Mouse (Mus musculus) midbrain, postnatal 0 days (tissue): Measurements from ENCODE around the gene Trmu. TPM values are rescaled to one million over a fixed set of nuclear protein-coding genes. Genes with fewer than 3 reads are reported as not detected.

Experiments
- ATAC-seq: fragments of 200-750 bp; cut with Nextera tagmentation; 2 replicates; pipeline ENCODE4 v1.8.0; 2017; ENCODE audit warnings: moderate number of reproducible peaks, mild to moderate bottlenecking, moderate TSS enrichment, moderate library complexity; ENCODE audit not compliant: low FRiP score
- DNase-seq: peaks from one replicate; pipeline ENCODE4 v3.0.0-alpha.2; 2015; ENCODE audit warnings: low spot score
- H3K27ac ChIP-seq: fragments of 300-500 bp; sonication (generic); 2 replicates; pipeline ENCODE4 v1.5.1; 2014; ENCODE audit warnings: low read depth, mild to moderate bottlenecking, low read length, mixed read lengths
- H3K27me3 ChIP-seq: fragments of 300-500 bp; sonication (generic); 2 replicates; pipeline ENCODE4 v1.6.1; 2014; ENCODE audit warnings: low read length, control low read depth, mixed read lengths; ENCODE audit not compliant: insufficient read depth
- H3K36me3 ChIP-seq: fragments of 300-500 bp; sonication (generic); 2 replicates; pipeline ENCODE4 v1.6.1; 2014; ENCODE audit warnings: low read length, control low read depth, mixed read lengths; ENCODE audit not compliant: insufficient read depth
- H3K4me1 ChIP-seq: fragments of 300-500 bp; sonication (generic); 2 replicates; pipeline ENCODE4 v1.6.1; 2014; ENCODE audit warnings: mild to moderate bottlenecking, control low read depth, antibody characterized with exemption, low read length, mixed read lengths; ENCODE audit not compliant: insufficient read depth
- H3K4me2 ChIP-seq: fragments of 300-500 bp; sonication (generic); 2 replicates; pipeline ENCODE4 v1.6.1; 2014; ENCODE audit warnings: low read depth, mild to moderate bottlenecking, low read length, mixed read lengths; ENCODE audit not compliant: poor library complexity, severe bottlenecking
- H3K4me3 ChIP-seq: fragments of 300-500 bp; sonication (generic); 2 replicates; pipeline ENCODE4 v1.5.1; 2014; ENCODE audit warnings: low read depth, mild to moderate bottlenecking, low read length, moderate library complexity
- H3K9ac ChIP-seq: fragments of 300-500 bp; sonication (generic); replicated peaks from 2 replicates; pipeline ENCODE4 v1.6.1; 2014; ENCODE audit warnings: mild to moderate bottlenecking, low read length, moderate library complexity, mixed read lengths; ENCODE audit not compliant: poor library complexity, severe bottlenecking
- H3K9me3 ChIP-seq: fragments of 300-500 bp; sonication (generic); 2 replicates; pipeline ENCODE4 v1.6.1; 2016; ENCODE audit warnings: low read length, control low read depth
- CTCF ChIP-seq: IDR thresholded peaks from 2 replicates; pipeline ENCODE4 v1.5.1; 2016; ENCODE audit warnings: antibody characterized with exemption, mild to moderate bottlenecking
- WGBS: fragments of 180-500 bp; shearing (Covaris S2); extraction: QIAGEN DNeasy Blood & Tissue Kit; methylation state at CpG from one replicate; pipeline ENCODE4 v1.1.7; 2014; 5-methylcytosine and 5-hydroxymethylcytosine counted together
- polyA plus RNA-seq: library from polyadenylated mRNA; unstranded; fragments of >200 nt; fragmentation: Nextera tagmentation; extraction: Ambion mirVana; gene quantifications from 2 replicates; pipeline ENCODE4 v1.2.1, GENCODE M21; 2015
- total RNA-seq: library from RNA; depleted of rRNA; stranded (reverse); fragments of >200 nt; gene quantifications from 2 replicates; pipeline ENCODE4 v1.2.3, GENCODE M21; 2014

Gene Trmu
- total and polyA plus RNA-seq, 2 experiments from 2014 or later: 22.7 to 37.0 TPM

DNA sequence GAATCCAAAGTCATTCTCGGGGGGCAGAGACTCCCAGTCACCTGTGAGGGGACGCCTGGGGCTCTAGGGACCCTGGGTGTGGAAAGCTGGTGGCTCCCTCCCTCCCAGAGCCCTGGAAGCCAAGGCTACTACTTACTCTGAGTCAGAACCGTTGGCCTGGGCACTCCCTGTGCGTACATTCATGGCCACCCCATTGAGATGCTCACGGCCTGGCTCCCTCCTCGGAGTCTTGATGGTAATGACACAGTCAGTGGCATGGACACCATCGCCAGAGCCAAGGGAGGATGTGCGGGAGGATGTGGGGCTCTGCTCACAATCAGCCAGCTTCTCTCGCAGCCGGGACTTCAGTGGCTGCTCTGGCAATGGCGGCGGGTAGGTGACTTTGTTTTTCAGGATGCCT lies 21.7 kb downstream of the Trmu start:
- Histone ChIP-seq H3K4me1 (no peaks in the 10 kb centered on the region), H3K4me2 (no peak overlapping the region), H3K9ac (no peak overlapping the region), H3K36me3 (peaks cover 15% of the 10 kb centered on the region), H3K27ac (no peak overlapping the region), H3K4me3 (no peak overlapping the region), H3K27me3 (no peaks in the 10 kb centered on the region), H3K9me3 (no peaks in the 10 kb centered on the region)
- WGBS: 85% methylated on average over 12 of the region's 12 CpGs
- ATAC-seq (no peak), DNase-seq (no peak)
- TF ChIP-seq CTCF: no peak

DNA sequence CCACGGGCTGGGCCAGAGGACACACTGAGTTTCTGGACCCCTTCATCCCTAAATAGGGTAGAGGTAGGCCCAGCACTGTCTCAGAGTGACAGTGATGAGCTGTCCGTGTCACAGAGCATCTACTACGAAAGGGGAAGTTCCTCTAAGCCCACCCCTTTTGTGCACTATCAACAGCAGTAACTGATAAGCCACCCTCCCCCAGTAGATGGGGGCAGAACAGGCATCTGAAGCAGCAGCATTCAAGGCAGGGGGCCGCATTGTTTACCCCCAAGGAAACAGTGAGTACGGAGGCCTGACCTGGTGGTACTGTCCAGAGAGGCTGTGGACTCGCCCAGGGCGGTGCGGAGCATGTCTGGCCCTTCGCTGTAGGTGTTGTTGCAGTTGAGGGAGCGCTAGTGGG lies 23.4 kb downstream of the Trmu start:
- Histone ChIP-seq H3K4me1 (no peaks in the 10 kb centered on the region), H3K9ac (no peak overlapping the region), H3K36me3 (peaks cover 4% of the 10 kb centered on the region; the same call in 1 of the 2 replicates), H3K27me3 (no peaks in the 10 kb centered on the region), H3K27ac (no peak overlapping the region), H3K9me3 (no peaks in the 10 kb centered on the region), H3K4me2 (no peak overlapping the region), H3K4me3 (no peak overlapping the region)
- no peak for TF ChIP-seq CTCF
- 87% methylated on average over 10 of the region's 10 CpGs for WGBS
- ATAC-seq (no peak), DNase-seq (no peak)

DNA sequence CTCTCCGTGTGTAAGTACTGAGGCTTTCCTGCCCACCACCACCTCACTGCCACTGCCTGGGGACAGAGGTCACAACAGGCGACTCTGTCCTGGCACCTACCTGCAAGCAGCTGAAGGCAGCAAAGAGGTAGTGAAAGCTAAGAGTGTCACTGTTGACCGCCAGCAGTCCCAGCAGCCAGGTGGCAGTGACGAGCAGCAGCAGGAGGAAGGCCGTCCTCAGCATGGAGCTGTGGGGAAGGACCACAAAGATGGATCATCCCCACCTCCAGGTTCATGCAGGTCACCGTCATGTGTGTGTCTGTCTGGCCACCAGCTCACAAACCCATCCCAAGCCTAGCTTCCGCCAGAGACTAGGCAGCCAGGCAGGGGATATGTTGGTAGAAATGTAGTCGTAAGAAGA lies 24.7 kb downstream of the Trmu start:
- TF ChIP-seq CTCF: peak; percentile 75

DNA sequence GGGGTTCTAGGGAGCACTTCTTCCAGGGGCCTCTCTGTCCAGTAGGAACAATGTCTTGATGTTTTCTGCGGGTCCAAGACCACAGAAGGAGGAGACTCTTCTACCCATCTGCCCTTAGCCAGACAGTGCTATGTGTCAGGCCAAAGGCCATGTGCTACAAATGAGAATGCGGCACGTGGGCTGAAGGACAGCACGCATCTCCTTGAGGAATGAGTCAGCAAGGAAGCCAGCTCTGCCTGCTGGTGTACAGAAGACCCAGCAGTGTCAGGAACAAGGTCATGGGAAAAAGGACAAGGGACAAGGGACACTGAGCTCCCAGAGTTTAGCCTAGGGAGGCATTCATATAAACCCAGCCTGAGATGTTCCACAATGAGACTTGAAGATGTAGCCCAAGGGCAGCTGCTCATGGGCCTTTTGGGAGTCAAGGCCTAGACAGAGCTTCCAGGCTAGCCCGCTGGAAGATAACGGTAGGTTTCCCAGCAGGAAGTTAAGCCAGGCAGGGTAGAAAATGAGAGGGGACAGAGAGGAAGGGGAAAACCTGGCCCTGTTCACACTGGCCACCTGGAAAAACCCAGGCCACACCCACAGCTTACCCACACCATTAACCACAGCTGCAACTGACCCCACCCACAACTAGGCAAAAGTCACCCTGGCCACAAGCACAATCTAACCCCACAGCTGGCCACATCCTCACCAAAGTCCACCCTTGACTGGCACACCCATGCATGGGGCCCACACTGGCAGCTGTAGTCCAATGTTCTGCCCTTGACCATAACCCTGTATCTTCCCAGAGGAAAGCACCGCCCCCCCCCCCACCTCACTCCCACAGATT lies 29.8 kb downstream of the Trmu start:
- TF ChIP-seq CTCF: no peak
- 91% methylated on average over 7 of the region's 7 CpGs for WGBS

More for the DNA sequence above, 24.7 kb downstream of the Trmu start:
- DNase-seq (no peak), ATAC-seq (no peak)
- H3K4me1 ChIP-seq: no peaks in the 10 kb centered on the region
- no peak overlapping the region for H3K27ac ChIP-seq
- 78% methylated on average over 8 of the region's 8 CpGs for WGBS
- no peak overlapping the region for H3K9ac ChIP-seq
- H3K9me3 ChIP-seq: no peaks in the 10 kb centered on the region
- H3K4me2 ChIP-seq: no peak overlapping the region
- no peaks in the 10 kb centered on the region for H3K36me3 ChIP-seq
- H3K4me3 ChIP-seq: no peak overlapping the region
- no peaks in the 10 kb centered on the region for H3K27me3 ChIP-seq

DNA sequence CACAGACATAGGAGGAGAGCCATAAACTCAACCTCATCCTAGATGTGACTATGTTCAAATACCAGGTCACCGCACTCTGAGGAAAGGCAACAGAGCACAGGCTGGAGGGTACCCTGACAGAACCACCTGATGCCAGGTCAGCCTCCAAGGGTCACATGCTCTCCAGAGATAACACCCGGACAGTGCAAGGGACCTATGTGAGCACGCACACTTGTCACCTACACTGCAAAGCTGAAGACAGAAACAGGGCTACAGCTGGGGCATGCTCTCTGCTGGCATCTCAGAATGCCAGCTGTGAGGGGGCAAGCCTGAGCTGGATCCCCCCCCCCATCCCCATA lies 30.3 kb downstream of the Trmu start:
- Histone ChIP-seq H3K4me1 (no peaks in the 10 kb centered on the region), H3K4me2 (no peak overlapping the region), H3K9ac (no peak overlapping the region), H3K27me3 (no peaks in the 10 kb centered on the region), H3K27ac (no peak overlapping the region), H3K4me3 (no peak overlapping the region), H3K9me3 (no peaks in the 10 kb centered on the region), H3K36me3 (no peaks in the 10 kb centered on the region)
- 98% methylated on average over 3 of the region's 3 CpGs for WGBS
- DNase-seq (no peak), ATAC-seq (no peak)
- no peak for TF ChIP-seq CTCF

More for the DNA sequence above, 29.8 kb downstream of the Trmu start:
- H3K27ac ChIP-seq: no peak overlapping the region
- no peak overlapping the region for H3K4me3 ChIP-seq
- no peak overlapping the region for H3K9ac ChIP-seq
- no peaks in the 10 kb centered on the region for H3K36me3 ChIP-seq
- DNase-seq: no peak
- H3K4me2 ChIP-seq: no peak overlapping the region
- ATAC-seq: no peak
- H3K4me1 ChIP-seq: no peaks in the 10 kb centered on the region
- no peaks in the 10 kb centered on the region for H3K27me3 ChIP-seq
- H3K9me3 ChIP-seq: no peaks in the 10 kb centered on the region

DNA sequence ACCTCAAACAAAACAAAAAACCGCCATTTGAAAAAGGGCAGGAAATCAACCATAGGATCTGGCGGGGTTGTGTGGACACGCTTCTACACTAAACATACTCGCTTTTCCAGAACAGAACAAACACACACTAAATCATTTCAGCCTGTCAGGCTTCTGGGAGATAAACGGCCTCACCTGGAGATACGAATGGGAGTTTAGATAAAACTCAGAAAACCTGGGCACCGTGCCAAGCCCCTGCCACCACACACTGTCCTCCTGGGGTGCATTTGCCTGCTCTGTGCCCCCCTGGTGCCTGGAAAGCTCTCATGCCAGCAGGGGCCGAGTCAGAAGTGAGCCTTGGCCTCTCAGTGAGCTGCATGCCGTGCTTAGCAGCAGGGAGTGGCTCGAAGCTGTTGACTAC lies 30.8 kb downstream of the Trmu start:
- no peak for DNase-seq
- ATAC-seq: no peak
- no peak overlapping the region for H3K9ac ChIP-seq
- no peak overlapping the region for H3K4me2 ChIP-seq
- H3K9me3 ChIP-seq: no peaks in the 10 kb centered on the region
- H3K27me3 ChIP-seq: no peaks in the 10 kb centered on the region
- no peak overlapping the region for H3K27ac ChIP-seq
- no peaks in the 10 kb centered on the region for H3K4me1 ChIP-seq
- WGBS: 53% methylated on average over 10 of the region's 10 CpGs
- no peak overlapping the region for H3K4me3 ChIP-seq
- no peak for TF ChIP-seq CTCF
- no peaks in the 10 kb centered on the region for H3K36me3 ChIP-seq
